Mouse (Mus musculus): ENCODE data around the gene Aipl1.

DNA sequence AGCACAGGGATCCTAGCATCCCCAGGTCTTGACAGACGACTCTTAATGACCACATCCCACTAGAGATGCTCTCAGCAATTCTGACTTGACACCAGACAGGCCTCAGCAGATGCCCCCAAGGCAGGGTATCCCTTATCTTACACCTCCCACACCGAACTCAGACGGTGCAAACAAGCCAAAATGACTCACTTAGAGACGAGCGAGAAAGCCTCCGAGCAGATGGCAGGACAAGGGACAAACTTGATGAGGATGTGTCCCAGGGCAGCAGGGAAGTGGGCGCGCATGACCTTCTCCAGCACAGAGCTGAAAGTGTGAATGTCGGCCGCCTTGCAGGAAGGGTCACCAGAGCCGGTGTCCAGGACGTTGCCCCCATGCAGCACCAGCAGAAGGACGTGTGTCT is 36.9 kb upstream of the Aipl1 start:
- no peak for TF ChIP-seq CTCF (IDR thresholded peaks at IDR 0.05; ENCODE audit: extremely low read depth, insufficient read depth, insufficient read length, insufficient replicate concordance)
- TF ChIP-seq POLR2A (IDR thresholded peaks at IDR 0.05; ENCODE audit: low read depth, low read length): no peak
